Mouse (Mus musculus) gastrocnemius, adult 2 months (tissue): ENCODE measurements around the gene Snx9. TPM values are rescaled to one million over a fixed set of nuclear protein-coding genes. Genes with fewer than 3 reads are reported as not detected.

Source experiments
- DNase-seq: peaks from one replicate; pipeline ENCODE4 v3.0.0; 2022
- H3K27ac ChIP-seq: fragments of 200-600 bp; 2 replicates; pipeline ENCODE4 v1.8.1; 2022; ENCODE audit warnings: mild to moderate bottlenecking
- H3K4me3 ChIP-seq: fragments of 200-600 bp; 2 replicates; pipeline ENCODE4 v1.8.1; 2022; ENCODE audit warnings: mild to moderate bottlenecking, moderate library complexity
- CTCF ChIP-seq: fragments of 200-600 bp; IDR thresholded peaks from 2 replicates; pipeline ENCODE4 v1.8.1; 2022; ENCODE audit warnings: antibody characterized with exemption, mild to moderate bottlenecking, moderate library complexity
- intact Hi-C: fragments of 180-260 bp; cut with DNase I; formaldehyde crosslinking; loops from one replicate; pipeline ENCODE4 v1.15.1; 2025
- total RNA-seq, 2 experiments: library from RNA; stranded (reverse); gene quantifications; 2 replicates each; pipeline ENCODE4 v1.2.3; 2021

Gene Snx9
- total RNA-seq, 2 experiments from 2014 or later, result 22.9 to 29.6 TPM

DNA sequence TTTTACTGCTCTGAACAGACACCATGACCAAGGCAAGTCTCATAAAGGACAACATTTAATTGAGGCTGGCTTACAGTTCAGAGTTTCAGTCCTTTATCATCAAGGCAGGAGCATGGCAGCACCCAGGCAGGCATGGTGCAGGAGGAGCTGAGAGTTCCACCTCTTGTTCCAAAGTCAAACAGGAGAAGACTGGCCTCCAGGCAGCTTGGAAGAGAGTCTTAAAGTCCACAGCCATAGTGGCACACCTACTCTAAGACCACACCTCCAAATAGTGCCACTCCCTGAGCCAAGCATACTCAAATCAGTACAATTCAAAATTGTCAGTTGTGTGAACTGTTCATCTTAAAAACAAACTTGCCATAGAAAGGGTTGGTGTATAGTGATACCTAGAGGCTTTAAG, 14.4 kb downstream of the Snx9 start:
- Histone ChIP-seq H3K27ac (no peak overlapping the region), H3K4me3 (no peak overlapping the region)
- no peak for TF ChIP-seq CTCF
- no peak for DNase-seq
- intact Hi-C loops, result no loop called here

DNA sequence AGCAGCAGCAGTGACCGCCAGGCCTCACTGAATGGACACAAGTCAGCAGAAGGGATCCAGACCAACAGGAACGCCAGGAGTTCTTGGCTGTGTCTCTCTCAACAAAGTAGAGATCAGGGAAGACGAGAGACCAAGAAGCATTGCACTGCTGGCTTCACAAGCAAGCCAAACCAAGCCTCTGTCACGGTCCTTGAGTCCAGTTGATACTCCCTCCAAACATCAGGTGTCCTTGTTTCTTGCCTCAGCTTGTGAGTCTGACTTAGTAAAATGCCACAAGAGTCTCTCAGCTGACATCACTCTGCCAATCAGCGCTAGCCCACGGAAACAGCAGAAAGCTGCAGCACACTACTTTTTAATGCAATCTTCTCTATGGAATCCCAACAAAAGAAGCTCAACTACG, 15.3 kb downstream of the Snx9 start:
- Histone ChIP-seq H3K4me3 (no peak overlapping the region), H3K27ac (no peak overlapping the region)
- no peak for TF ChIP-seq CTCF
- no peak for DNase-seq
- intact Hi-C loops, result no loop called here

- DNase-seq, result no peak
- intact Hi-C loops, result no loop called here
- Histone ChIP-seq H3K27ac (no peak overlapping the region), H3K4me3 (no peak overlapping the region)
- TF ChIP-seq CTCF, result no peak
Observed at GRCm38 (mm10) chr17:5857206-5857605, 16.1 kb downstream of the Snx9 start.

GRCm38 (mm10) chr17:5858209-5858608, 17.1 kb downstream of the Snx9 start:
- TF ChIP-seq CTCF, result no peak
- intact Hi-C loops, result no loop called here
- Histone ChIP-seq H3K27ac (no peak overlapping the region), H3K4me3 (no peak overlapping the region)
- no peak for DNase-seq

- no peak overlapping the region for H3K27ac ChIP-seq
- DNase-seq, result no peak
- no peak overlapping the region for H3K4me3 ChIP-seq
- intact Hi-C loops, result no loop called here
- TF ChIP-seq CTCF, result no peak
Observed at GRCm38 (mm10) chr17:5862285-5862684, 21.2 kb downstream of the Snx9 start.

DNA sequence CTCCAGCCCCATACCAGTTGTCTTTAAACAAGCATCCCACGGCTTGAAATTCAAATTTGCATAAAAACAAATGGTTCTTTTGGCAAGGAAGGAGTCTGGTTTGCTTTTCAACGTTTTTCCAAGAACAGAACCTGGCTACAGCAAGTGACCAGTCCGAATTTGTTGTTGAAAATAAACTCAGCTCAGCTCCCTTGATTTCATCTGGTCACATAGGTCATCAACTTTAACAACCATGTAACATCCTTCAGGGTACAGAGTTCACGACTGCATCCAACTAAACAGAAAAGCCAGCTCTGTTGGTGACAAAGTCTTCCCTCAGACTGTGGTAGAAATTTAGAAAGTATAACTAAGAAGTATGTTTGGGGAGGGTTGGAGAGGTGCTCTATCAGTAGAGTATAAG, 21.7 kb downstream of the Snx9 start:
- DNase-seq, result no peak
- H3K27ac ChIP-seq, result no peak overlapping the region
- no peak overlapping the region for H3K4me3 ChIP-seq
- no peak for TF ChIP-seq CTCF
- intact Hi-C loops, result no loop called here

DNA sequence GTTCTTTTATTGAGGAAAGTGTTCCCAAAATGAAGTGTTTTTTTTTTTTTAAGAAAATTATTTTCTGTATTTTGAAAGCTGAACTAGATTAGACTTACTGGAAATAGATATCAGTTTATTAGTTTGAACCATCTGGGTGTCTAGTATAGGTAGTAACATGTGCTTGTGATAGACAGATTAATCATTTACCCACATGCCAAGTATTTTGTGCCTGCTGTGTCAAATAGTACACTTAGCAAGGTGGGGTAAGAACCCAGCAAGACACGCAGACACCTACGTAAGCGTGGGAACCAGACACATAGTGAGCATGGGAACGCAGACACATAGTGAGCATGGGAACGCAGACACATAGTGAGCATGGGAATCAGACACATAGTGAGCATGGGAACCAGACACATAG, 22.6 kb downstream of the Snx9 start:
- DNase-seq, result no peak
- intact Hi-C loops, result no loop called here
- no peak overlapping the region for H3K27ac ChIP-seq
- no peak overlapping the region for H3K4me3 ChIP-seq
- no peak for TF ChIP-seq CTCF

DNA sequence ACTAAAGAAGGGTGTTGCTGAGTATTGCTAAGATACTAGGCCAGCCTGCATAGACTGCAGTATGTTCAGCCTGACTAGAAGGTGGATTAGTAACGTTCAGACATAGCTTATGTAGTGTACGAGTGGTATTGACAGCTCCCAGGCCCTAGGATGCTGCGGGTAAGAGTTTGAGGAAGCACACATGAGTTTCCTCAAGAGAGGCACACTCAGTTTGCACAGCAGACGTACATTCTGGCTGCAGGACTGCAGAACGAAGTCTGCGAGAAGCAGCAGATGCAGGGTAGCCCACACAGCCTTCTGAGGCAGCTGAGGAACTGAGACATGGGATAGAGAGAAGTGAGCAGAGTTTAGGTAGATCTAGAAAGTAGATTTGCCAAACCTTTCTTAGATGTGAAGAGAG, 26.3 kb downstream of the Snx9 start:
- intact Hi-C loops, result no loop called here

DNA sequence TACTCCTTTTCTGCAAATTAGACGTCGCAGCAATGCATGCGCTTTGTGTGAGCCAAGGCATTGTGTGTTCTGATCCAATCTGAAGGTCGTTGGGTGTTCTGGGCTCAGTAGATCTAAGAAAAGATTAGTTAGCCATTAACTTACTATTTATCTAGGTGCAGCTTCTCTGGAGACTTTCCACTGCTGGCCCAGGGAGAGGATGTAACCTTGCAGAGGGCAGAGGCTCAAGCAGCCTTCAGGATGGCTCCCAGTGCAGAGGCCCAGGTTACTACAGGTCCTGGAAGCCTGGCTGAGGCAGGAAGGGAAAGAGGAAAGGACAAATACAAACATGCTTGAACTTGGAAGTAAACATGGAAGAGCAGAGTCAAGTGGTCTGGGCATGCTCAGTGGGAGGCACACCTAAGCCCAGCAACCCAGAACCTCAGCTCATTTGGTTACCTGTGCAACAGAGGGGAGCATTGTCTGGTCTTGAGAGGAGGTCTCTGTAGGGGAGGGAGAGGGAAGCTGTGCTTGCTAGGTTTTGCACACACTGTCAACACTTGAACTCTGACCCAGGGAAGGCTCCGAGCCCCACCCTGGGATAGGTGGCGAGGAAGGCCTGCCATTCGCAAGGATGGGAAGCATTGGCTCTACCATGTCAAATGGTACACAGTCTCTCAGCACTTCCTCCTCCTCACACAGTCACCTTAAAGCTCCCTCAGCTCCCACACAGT, 27.3 kb downstream of the Snx9 start:
- no peak overlapping the region for H3K4me3 ChIP-seq
- intact Hi-C loops, result no loop called here

More for the DNA sequence above, 26.3 kb downstream of the Snx9 start:
- no peak for DNase-seq
- TF ChIP-seq CTCF, result no peak
- H3K27ac ChIP-seq, result no peak overlapping the region
- no peak overlapping the region for H3K4me3 ChIP-seq

DNA sequence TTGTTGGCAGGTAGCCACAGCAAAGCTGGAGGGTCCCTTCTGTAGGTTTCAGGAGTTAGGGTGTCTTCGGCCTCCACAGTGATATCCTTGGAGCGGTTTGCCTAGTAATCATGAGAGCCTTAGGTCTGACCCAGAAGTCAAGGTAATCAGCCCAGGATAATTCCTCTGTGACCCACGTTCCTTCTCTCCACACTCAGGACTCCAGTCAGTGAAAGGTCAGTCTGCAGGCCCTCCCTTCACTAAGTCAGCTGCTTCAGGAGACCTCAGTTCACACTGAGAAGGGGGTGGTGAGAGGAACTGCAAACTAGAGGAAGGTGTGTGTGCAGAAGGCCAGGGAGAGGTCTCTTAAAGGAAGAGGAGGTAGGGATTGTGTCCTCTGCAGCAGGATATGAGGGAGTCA, 28.3 kb downstream of the Snx9 start:
- H3K4me3 ChIP-seq, result no peak overlapping the region
- intact Hi-C loops, result no loop called here
- H3K27ac ChIP-seq, result no peak overlapping the region
- no peak for TF ChIP-seq CTCF
- DNase-seq, result no peak

More for the DNA sequence above, 27.3 kb downstream of the Snx9 start:
- no peak for DNase-seq
- no peak overlapping the region for H3K27ac ChIP-seq
- no peak for TF ChIP-seq CTCF

GRCm38 (mm10) chr17:5870002-5870401, 28.9 kb downstream of the Snx9 start:
- TF ChIP-seq CTCF, result no peak
- H3K27ac ChIP-seq, result no peak overlapping the region
- intact Hi-C loops, result no loop called here
- DNase-seq, result no peak
- H3K4me3 ChIP-seq, result no peak overlapping the region

- no peak overlapping the region for H3K4me3 ChIP-seq
Observed at GRCm38 (mm10) chr17:5870696-5871095, 29.6 kb downstream of the Snx9 start.

GRCm38 (mm10) chr17:5872506-5872905, 31.4 kb downstream of the Snx9 start:
- intact Hi-C loops, result no loop called here
- Histone ChIP-seq H3K27ac (peak overlapping the region; percentile 24; the same call in 1 of the 2 replicates), H3K4me3 (no peak overlapping the region)
- TF ChIP-seq CTCF, result no peak
- peak; percentile 82 for DNase-seq

More at GRCm38 (mm10) chr17:5870696-5871095, 29.6 kb downstream of the Snx9 start:
- intact Hi-C loops, result no loop called here
- DNase-seq, result no peak
- no peak overlapping the region for H3K27ac ChIP-seq
- no peak for TF ChIP-seq CTCF

DNA sequence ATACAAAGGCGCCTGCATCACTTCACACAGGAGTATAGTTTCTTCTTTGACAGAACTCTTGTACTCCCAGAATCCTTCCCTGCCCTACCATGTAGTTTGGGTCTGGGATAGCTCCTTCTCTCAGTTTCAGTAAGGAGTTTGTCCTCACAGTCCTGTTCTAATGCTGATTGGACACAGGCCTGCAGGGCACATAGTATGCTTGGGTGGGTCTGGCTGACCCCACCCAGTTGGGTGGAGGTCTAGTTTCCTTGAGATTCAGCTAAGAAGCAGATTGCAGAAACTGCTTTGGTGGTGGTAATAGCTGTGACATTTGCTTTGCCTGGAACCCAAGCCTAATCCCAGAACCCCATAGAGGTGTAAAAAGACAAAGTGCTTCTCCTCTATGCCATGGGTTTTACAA, 33.4 kb downstream of the Snx9 start:
- Histone ChIP-seq H3K27ac (0 out of 2 replicates have a peak overlapping the region, but pooled peaks have one; percentile 12), H3K4me3 (no peak overlapping the region)
- intact Hi-C loops, result no loop called here
- no peak for TF ChIP-seq CTCF
- no peak for DNase-seq
